Mouse (Mus musculus) spleen, embryonic (tissue): ENCODE measurements around the gene Dffb.
"Not testable (repeated sequence)": the region's sequence is repeated elsewhere in the genome, so short reads cannot be mapped to it uniquely, and the experiment has no call there.

Experiments
- CTCF ChIA-PET: fragments of 350-600 bp; sonication (Branson Sonifier 250); formaldehyde crosslinking; loops from one replicate; lab custom pipeline; 2022; lab: Charles Lee

Dffb gene

DNA sequence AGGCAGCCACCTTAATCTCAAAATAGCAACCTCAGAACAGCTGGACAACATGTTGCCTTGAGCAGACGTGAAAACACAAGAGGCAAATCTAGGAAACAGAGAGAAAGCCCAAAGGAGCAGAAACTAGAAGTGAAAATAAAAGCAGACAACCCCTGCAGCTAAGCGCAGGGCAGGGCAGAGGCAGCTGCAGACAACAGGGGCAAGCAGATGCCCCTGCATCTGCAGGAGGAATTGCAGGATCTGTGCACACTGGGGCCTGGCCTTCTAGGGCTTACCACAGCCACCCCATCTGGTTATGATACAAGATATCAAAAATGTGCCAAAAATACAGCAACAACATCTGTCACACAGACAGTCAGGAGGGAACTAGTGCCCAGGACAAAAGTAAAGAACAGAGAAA lies 7.4 kb downstream of the Dffb start:
- CTCF ChIA-PET: no interaction called here

DNA sequence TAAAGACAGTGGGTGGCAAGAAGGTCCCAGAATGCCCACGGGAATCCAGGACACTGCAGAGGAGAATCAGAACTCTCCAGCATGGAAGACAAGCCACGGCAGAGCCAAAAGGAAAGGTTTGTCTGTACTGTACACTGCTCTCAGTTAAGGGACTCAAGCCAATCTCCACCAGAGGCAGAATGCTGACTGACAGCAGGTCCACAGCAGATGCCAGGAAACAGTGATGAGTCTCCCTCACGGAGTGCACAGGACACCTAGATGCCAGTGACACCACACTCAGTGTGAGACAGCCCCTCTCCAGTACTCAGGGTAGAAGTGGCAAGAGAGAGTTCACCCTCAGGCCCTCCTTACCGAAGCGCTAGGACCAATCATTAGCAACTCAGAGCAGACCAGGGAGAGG lies 8.3 kb downstream of the Dffb start:
- CTCF ChIA-PET: no interaction called here

- CTCF ChIA-PET: no interaction called here
Observed at GRCm38 (mm10) chr4:153962631-153963030, 12.3 kb downstream of the Dffb start.

DNA sequence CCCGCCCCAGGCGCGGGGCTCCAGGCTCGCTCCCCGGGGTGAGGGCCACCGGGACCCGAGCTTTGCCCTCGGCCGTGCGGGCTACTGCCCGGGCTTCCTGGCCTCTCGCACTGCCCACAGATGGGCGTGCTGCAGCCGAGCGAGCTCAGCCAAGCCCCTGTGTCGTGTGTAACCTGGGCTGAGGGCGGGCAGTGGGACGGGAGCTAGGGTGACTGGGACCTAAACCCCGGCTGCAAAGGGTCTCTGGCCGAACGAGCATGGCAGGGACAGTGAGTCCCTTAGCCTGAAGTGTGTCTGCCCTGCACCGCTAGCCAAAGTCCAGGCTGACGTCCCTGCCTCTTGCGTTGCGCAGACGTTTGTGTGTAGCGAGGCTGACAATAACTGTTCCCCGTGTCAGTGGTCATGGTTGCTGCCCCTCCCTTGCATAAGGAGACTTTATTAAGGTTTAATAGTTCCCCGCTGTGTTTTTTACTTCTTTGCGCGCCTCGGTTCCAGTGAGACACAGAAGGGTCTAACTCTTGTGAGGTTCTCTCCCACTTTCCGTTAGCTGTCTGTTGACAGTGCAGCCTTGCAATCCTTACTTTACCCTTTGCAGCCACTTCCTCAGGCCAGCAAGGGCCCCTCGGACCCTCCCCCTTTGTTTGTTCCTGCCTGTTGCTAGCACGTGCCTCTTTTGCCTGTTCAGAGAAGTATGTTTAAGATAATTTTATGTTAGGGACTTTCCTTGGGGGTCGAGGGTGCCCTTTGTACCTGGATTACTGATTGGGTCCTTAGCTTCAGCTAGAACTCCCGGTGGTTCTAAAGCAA lies 17.3 kb downstream of the Dffb start:
- CTCF ChIA-PET: interaction anchor here (1.2 kb wide), 1 partner anchor 54 kb away, joined by 3 read pairs; the partner anchor contains the start of gene Lrrc47

GRCm38 (mm10) chr4:153956569-153957405 lies 18.1 kb downstream of the Dffb start, which contains the start of gene A430005L14Rik:
A430005L14Rik (plus strand) TSS chr4:153957237.
- CTCF ChIA-PET: no interaction called here

DNA sequence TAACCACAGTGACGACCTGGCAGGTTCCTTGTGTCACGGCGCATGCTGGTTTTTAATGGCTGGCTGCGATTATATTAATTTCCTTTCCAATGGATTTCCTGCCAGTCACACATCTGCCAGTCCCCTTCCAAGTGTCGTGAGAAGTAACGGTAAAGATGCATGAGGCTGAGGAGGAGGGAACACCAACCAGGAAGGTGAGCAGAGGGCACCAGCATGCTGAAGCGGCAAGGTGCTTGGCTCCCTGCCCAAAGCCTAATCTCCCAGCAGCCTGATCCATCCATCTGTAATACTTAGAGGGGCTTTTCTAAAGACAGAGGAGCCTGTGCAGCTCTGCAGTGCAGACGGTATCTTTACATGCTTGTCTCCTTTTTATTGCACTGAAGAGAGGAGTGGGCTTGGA lies 19.3 kb downstream of the Dffb start:
- CTCF ChIA-PET: no interaction called here

DNA sequence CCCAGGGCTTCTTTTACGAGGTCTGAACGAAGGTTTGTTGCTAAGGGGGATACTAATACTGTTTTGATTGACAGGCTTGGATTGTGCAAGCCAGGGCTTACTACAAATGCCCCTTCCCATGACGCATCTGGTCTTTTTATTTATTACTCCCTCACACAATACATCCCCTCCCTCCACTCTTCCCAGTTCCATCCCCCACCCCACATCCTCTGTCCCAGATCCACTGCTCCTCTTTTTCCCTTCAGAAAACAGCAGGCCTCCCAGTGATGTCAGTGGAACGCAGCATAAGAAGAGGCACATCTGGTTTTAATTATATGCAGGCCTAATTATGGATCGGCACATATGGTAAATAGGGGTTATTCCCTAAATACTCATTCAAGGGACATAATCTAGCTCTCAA lies 23.2 kb downstream of the Dffb start:
- CTCF ChIA-PET: no interaction called here

DNA sequence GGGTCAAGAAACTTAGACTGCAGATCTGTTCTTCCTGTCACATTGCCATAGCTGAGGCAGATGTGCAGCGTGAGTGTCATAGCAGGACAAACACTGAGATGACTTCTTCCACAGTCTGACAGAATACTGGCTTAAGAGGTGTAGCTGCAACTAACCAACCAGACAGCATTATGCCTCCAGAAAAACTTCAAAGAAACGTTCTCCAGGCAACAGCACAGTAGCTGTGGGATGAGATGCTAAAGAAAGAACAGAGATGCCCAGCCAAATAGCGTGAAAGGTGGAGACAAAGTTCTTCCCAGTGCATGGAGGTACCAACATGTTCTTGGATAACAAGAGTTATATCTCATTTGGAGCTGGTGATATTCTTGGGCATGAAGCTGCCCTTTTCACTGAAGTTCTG lies 23.8 kb downstream of the Dffb start:
- CTCF ChIA-PET: no interaction called here

DNA sequence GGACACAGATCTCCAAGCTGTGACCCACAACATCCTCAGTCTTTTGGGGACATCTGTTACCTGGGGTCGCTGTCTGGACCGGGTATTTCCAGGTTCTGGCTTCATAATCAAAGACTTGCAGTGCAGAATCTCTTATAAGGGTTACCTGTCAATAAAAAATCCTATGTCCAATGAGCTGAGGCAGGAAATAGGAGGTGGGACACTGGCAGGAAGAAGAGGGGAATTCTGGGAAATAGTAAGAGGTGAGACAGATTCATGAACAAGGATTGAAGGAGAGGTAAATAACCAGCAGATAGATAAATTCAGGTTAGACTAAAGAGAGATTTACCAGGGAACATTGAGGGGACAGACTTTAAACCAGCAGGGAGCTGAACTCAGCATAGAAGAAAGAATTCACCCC lies 24.6 kb downstream of the Dffb start:
- CTCF ChIA-PET: no interaction called here

- CTCF ChIA-PET: interaction anchor here (0.7 kb wide), 1 partner anchor 1862 kb away, joined by 3 read pairs; no protein-coding TSS in a partner anchor
Observed at GRCm38 (mm10) chr4:153945741-153946140, 29.2 kb downstream of the Dffb start.

GRCm38 (mm10) chr4:153944261-153944660 lies 30.7 kb downstream of the Dffb start:
- CTCF ChIA-PET: no interaction called here

GRCm38 (mm10) chr4:153943243-153943642 lies 31.7 kb downstream of the Dffb start:
- CTCF ChIA-PET: no interaction called here

DNA sequence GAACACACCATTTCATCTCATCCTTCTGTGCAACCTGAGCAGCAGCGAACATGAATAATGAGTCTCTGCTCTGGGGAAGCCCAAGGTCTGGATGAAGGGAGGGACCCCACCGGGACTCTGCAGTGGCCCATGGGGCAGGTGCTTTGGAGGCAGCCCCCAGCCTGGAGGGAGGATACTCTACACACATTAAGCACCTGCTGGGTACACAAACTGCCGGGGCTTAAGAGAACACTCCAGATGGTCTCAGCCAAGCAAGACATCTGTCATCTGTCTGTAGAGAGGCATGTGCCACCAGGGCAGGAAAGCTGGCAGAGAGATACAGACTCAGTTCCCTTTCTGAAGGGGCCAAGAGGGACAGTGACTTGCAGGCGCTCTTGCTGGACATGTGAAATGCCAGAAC lies 45.0 kb downstream of the Dffb start:
- CTCF ChIA-PET: no interaction called here

- CTCF ChIA-PET: no interaction called here
Observed at GRCm38 (mm10) chr4:153929425-153929824, 45.5 kb downstream of the Dffb start.

- CTCF ChIA-PET: no interaction called here
Observed at GRCm38 (mm10) chr4:153928772-153929299, 46.1 kb downstream of the Dffb start.

GRCm38 (mm10) chr4:153922090-153922489 lies 52.8 kb downstream of the Dffb start:
- CTCF ChIA-PET: not testable (repeated sequence)

GRCm38 (mm10) chr4:153920517-153921233 lies 54.3 kb downstream of the Dffb start:
- CTCF ChIA-PET: no interaction called here

DNA sequence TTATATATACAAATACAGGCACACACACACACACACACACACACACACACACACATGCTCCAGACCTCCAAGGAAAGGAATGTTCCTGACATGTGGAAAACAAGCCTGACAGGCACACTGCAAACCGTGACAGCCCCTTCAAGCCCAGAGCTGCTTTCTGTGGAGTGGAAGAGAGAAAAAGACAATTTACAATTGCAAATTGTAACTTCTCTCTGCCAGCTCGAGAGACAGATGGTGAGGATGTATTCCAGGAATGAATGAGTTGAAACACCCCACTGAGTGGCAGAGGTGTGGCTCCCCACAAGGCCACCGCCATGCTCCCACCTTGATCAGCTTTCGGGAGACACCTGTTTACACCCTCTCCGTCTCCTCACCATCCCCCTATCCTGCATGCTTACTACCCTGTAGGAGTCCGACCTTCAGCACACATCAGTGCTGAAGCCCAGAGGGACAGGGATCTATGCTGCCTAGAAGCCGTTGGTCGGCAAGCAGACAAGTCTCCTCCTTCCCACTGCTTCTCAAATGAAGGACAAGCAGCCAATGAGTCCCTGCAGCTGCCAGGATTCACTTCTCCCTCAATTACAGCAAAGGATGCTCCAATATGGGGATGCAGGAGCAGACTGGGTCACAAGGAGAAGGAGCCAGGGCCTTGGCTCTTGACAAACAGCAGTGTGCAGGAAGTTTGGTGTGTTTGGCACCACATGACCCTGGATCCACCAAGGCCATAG lies 57.0 kb downstream of the Dffb start:
- CTCF ChIA-PET: no interaction called here
